Mouse (Mus musculus): ENCODE measurements around the gene Prkaa2.
A peak's percentile ranks its signal among the peaks of the same experiment; 100 is the strongest.

DNA sequence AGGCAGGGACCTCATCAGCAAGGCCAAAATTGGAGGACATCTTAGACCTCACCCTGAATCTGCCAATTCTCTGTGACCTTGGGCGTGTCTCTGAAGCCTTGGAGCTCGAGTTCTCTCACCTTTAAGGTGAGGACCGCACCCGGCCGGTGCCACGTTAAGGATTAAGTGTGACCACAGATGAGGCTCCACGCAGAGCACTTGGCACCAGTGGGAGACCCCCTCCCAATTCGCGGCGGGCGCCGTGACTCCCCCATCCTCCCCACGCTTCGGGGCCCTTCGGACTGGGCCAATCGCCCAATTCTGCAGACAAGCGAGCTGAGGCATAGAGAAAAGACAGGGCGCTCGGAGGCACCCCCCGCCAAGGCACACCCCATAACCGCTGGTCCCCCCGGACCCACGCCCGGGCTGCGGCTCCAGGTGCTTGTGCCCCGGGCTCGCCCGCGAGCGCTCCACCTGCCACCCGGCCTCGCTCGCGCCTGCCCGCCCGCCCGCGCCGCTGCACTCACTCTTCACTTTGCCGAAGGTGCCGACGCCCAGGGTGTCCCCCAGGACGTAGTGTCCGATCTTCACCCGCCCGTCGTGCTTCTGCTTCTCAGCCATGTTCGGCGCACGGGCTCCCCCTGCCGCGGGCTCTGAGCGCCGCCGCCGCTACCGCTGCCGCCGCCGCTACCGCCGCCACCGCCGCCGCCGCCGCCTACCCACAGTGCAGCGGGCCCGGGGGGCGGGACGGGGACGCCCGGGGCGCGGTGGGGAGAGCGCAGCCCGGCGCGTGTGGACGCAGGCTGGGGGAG, at the start of gene Prkaa2:
- TF ChIP-seq CTCF (IDR thresholded peaks at IDR 0.05) (peak; percentile 44; the same call in 1 of the 2 replicates), EP300 (IDR thresholded peaks at IDR 0.05) (no peak)
